2 mouse cellular contexts compared by ENCODE assay signal in genomic region chr12:58334163-58334562, GRCm38 (mm10).
TF ChIP-seq lines count a peak whose summit lies in the region.

No protein-coding gene starts in this region.

TF ChIP-seq in CH12.LX, 34 proteins besides CTCF, POLR2A, EP300 and RAD21 (continued from another document):
- TF ChIP-seq GABPA (IDR thresholded peaks at IDR 0.05; ENCODE audit: insufficient replicate concordance, low read depth, low read length) (no peak), TCF12 (IDR thresholded peaks at IDR 0.05; ENCODE audit: low read depth, low read length) (no peak), RCOR1 (conservative IDR thresholded peaks at IDR 0.05; ENCODE audit: low read depth, low read length) (no peak), E2F4 (IDR thresholded peaks at IDR 0.05; ENCODE audit: insufficient replicate concordance, low read depth, low read length) (no peak)

TF ChIP-seq in MEL, 35 proteins besides CTCF, POLR2A, EP300 and RAD21 (continued from another document):
- TF ChIP-seq UBTF (IDR thresholded peaks at IDR 0.05; ENCODE audit: borderline replicate concordance, insufficient read depth, low read depth, low read length), result no peak
- TF ChIP-seq SMC3 (IDR thresholded peaks at IDR 0.05; ENCODE audit: low read depth, low read length), result no peak
- TF ChIP-seq ZKSCAN1 (IDR thresholded peaks at IDR 0.05; ENCODE audit: low read depth, low read length), result no peak
- no peak for TF ChIP-seq CHD1 (IDR thresholded peaks at IDR 0.05; ENCODE audit: low read depth, low read length)
